Mouse (Mus musculus) testis, adult 2 months (tissue): Measurements from ENCODE around the gene Nek2. TPM values are rescaled to one million over a fixed set of nuclear protein-coding genes. Genes with fewer than 3 reads are reported as not detected.

ENCODE experiments used
- H3K27ac ChIP-seq: fragments of 200-500 bp; 2 replicates; pipeline ENCODE4 v1.5.1; 2012; ENCODE audit warnings: low read depth, low read length; ENCODE audit not compliant: control insufficient read depth, insufficient read depth
- H3K27me3 ChIP-seq: fragments of 200-500 bp; 2 replicates; pipeline ENCODE4 v1.6.1; 2012; ENCODE audit warnings: mild to moderate bottlenecking, low read length, moderate library complexity; ENCODE audit not compliant: control insufficient read depth, insufficient read depth
- H3K36me3 ChIP-seq: fragments of 200-500 bp; 2 replicates; pipeline ENCODE4 v1.6.1; 2012; ENCODE audit warnings: mild to moderate bottlenecking, low read length; ENCODE audit not compliant: control insufficient read depth, insufficient read depth
- H3K4me1 ChIP-seq: fragments of 200-500 bp; 2 replicates; pipeline ENCODE4 v1.6.1; 2012; ENCODE audit warnings: low read length; ENCODE audit not compliant: control insufficient read depth, insufficient read depth
- H3K4me3 ChIP-seq: fragments of 200-500 bp; 2 replicates; pipeline ENCODE4 v1.5.1; 2012; ENCODE audit warnings: low read depth, mild to moderate bottlenecking, low read length, moderate library complexity, mixed read lengths; ENCODE audit not compliant: control insufficient read depth
- CTCF ChIP-seq: fragments of 200-500 bp; IDR thresholded peaks from 2 replicates; pipeline ENCODE4 v1.5.1; 2012; ENCODE audit warnings: low read depth, mild to moderate bottlenecking, inconsistent platforms, low read length, moderate library complexity; ENCODE audit not compliant: control insufficient read depth, insufficient read depth, insufficient replicate concordance
- POLR2A ChIP-seq: fragments of 200-500 bp; IDR thresholded peaks from 2 replicates; pipeline ENCODE4 v1.6.1; 2012; ENCODE audit warnings: low read depth, mild to moderate bottlenecking, inconsistent platforms, low read length, moderate library complexity; ENCODE audit not compliant: control insufficient read depth
- polyA plus RNA-seq: library from polyadenylated mRNA; depleted of rRNA; stranded (reverse); fragments of >200 nt; gene quantifications from 2 replicates; pipeline ENCODE4 v1.2.3, GENCODE M21; 2012; rRNA removed

The Nek2 gene
- 58.3 and 63.0 TPM in 2 replicates for polyA plus RNA-seq

- Histone ChIP-seq H3K27ac (peak within 1 kb of the TSS; percentile 91), H3K27me3 (no peaks in the 10 kb centered on the region), H3K36me3 (peaks cover 12% of the 10 kb centered on the region), H3K4me3 (peak within 1 kb of the TSS; percentile 87), H3K4me1 (peaks cover 6% of the 10 kb centered on the region)
- TF ChIP-seq CTCF (no peak), POLR2A (peak; percentile 87)
These were observed at the start of gene Nek2 for GRCm38 (mm10) chr1:191821326-191822091. Gene Nek2, plus strand, starts transcription at chr1:191821444.

GRCm38 (mm10) chr1:191774106-191774505 is 47.1 kb upstream of the Nek2 start:
- TF ChIP-seq CTCF: no peak
- no peak for TF ChIP-seq POLR2A
- Histone ChIP-seq H3K36me3 (no peaks in the 10 kb centered on the region; the same call in 1 of the 2 replicates), H3K4me1 (no peaks in the 10 kb centered on the region), H3K27me3 (no peaks in the 10 kb centered on the region), H3K27ac (no peak overlapping the region), H3K4me3 (no peak overlapping the region)

GRCm38 (mm10) chr1:191775116-191775515 is 46.1 kb upstream of the Nek2 start:
- H3K27ac ChIP-seq: 0 out of 2 replicates have a peak overlapping the region, but pooled peaks have one; percentile 16
- H3K36me3 ChIP-seq: no peaks in the 10 kb centered on the region; the same call in 1 of the 2 replicates
- H3K4me3 ChIP-seq: no peak overlapping the region
- H3K27me3 ChIP-seq: no peaks in the 10 kb centered on the region
- no peaks in the 10 kb centered on the region for H3K4me1 ChIP-seq
- TF ChIP-seq POLR2A (no peak), CTCF (no peak)

GRCm38 (mm10) chr1:191777521-191777920 is 43.7 kb upstream of the Nek2 start:
- no peak overlapping the region for H3K27ac ChIP-seq
- H3K36me3 ChIP-seq: no peaks in the 10 kb centered on the region; the same call in 1 of the 2 replicates
- H3K4me3 ChIP-seq: no peak overlapping the region
- H3K4me1 ChIP-seq: no peaks in the 10 kb centered on the region
- no peaks in the 10 kb centered on the region for H3K27me3 ChIP-seq
- TF ChIP-seq POLR2A (no peak), CTCF (no peak)

GRCm38 (mm10) chr1:191780470-191780869 is 40.8 kb upstream of the Nek2 start:
- Histone ChIP-seq H3K4me3 (no peak overlapping the region), H3K27me3 (no peaks in the 10 kb centered on the region), H3K4me1 (no peaks in the 10 kb centered on the region), H3K27ac (no peak overlapping the region), H3K36me3 (no peaks in the 10 kb centered on the region; the same call in 1 of the 2 replicates)
- TF ChIP-seq POLR2A (no peak), CTCF (no peak)

- no peak for TF ChIP-seq POLR2A
- H3K27me3 ChIP-seq: no peaks in the 10 kb centered on the region
- H3K27ac ChIP-seq: no peak overlapping the region
- H3K4me3 ChIP-seq: no peak overlapping the region
- no peaks in the 10 kb centered on the region for H3K4me1 ChIP-seq
- H3K36me3 ChIP-seq: no peaks in the 10 kb centered on the region; the same call in 1 of the 2 replicates
These were observed 36.1 kb upstream of the Nek2 start for GRCm38 (mm10) chr1:191785108-191785507.

- H3K27me3 ChIP-seq: no peaks in the 10 kb centered on the region
- H3K4me3 ChIP-seq: no peak overlapping the region
- H3K4me1 ChIP-seq: no peaks in the 10 kb centered on the region
- H3K27ac ChIP-seq: no peak overlapping the region
- TF ChIP-seq CTCF: no peak
- no peak for TF ChIP-seq POLR2A
- H3K36me3 ChIP-seq: no peaks in the 10 kb centered on the region; the same call in 1 of the 2 replicates
These were observed 35.0 kb upstream of the Nek2 start for GRCm38 (mm10) chr1:191786255-191786654.
